Mouse (Mus musculus): ENCODE results near the gene Rps6kb2. TPM values are rescaled to one million over a fixed set of nuclear protein-coding genes. Genes with fewer than 3 reads are reported as not detected.
A peak's percentile ranks its signal among the peaks of the same experiment; 100 is the strongest.

Gene Rps6kb2
- total and polyA plus RNA-seq, 2 experiments from 2014 or later = 24.7 to 56.5 TPM

- no peaks in the 10 kb centered on the region for H3K27me3 ChIP-seq (ENCODE audit: insufficient read depth, low read length)
- WGBS = 96% methylated on average over 2 of the region's 2 CpGs
- H3K36me3 ChIP-seq (ENCODE audit: insufficient read depth, low read length) = peaks cover 6% of the 10 kb centered on the region; the same call in 1 of the 2 replicates
- DNase-seq (ENCODE audit: low spot score) (no peak), ATAC-seq (no peak)
- H3K27ac ChIP-seq = peak overlapping the region; percentile 87; the same call in 1 of the 2 replicates
- H3K4me1 ChIP-seq (ENCODE audit: insufficient read depth, low read length) = peaks cover 8% of the 10 kb centered on the region
- no peak for TF ChIP-seq CTCF (IDR thresholded peaks at IDR 0.05; ENCODE audit: low read depth)
- no peak overlapping the region for H3K9ac ChIP-seq (replicated peaks; ENCODE audit: low read length)
- H3K9me3 ChIP-seq (ENCODE audit: low read length) = no peaks in the 10 kb centered on the region
- peak overlapping the region; percentile 50 for H3K4me2 ChIP-seq (ENCODE audit: low read depth, low read length)
- H3K4me3 ChIP-seq (ENCODE audit: low read length) = peak overlapping the region; percentile 41; the same call in 1 of the 2 replicates
Measured at GRCm38 (mm10) chr19:4120496-4120895, 42.7 kb downstream of the Rps6kb2 start.

GRCm38 (mm10) chr19:4119716-4120487 lies 43.3 kb downstream of the Rps6kb2 start:
- Histone ChIP-seq H3K27me3 (ENCODE audit: insufficient read depth, low read length) (no peaks in the 10 kb centered on the region), H3K4me3 (ENCODE audit: low read length) (no peak overlapping the region), H3K4me2 (ENCODE audit: low read depth, low read length) (peak overlapping the region; percentile 50; the same call in 1 of the 2 replicates), H3K27ac (no peak overlapping the region), H3K9ac (replicated peaks; ENCODE audit: low read length) (no peak overlapping the region), H3K9me3 (ENCODE audit: low read length) (no peaks in the 10 kb centered on the region), H3K36me3 (ENCODE audit: insufficient read depth, low read length) (peaks cover 10% of the 10 kb centered on the region; the same call in 1 of the 2 replicates), H3K4me1 (ENCODE audit: insufficient read depth, low read length) (peaks cover 8% of the 10 kb centered on the region)
- TF ChIP-seq CTCF (IDR thresholded peaks at IDR 0.05; ENCODE audit: low read depth) = no peak
- DNase-seq (ENCODE audit: low spot score) (no peak), ATAC-seq (no peak)
- WGBS = 92% methylated on average over 6 of the region's 6 CpGs

- WGBS = 97% methylated on average over 2 of the region's 2 CpGs
- ATAC-seq (no peak), DNase-seq (ENCODE audit: low spot score) (no peak)
- no peak overlapping the region for H3K4me3 ChIP-seq (ENCODE audit: low read length)
- no peak overlapping the region for H3K27ac ChIP-seq
- peaks cover 14% of the 10 kb centered on the region; the same call in 1 of the 2 replicates for H3K36me3 ChIP-seq (ENCODE audit: insufficient read depth, low read length)
- no peak overlapping the region for H3K4me2 ChIP-seq (ENCODE audit: low read depth, low read length)
- no peaks in the 10 kb centered on the region for H3K27me3 ChIP-seq (ENCODE audit: insufficient read depth, low read length)
- TF ChIP-seq CTCF (IDR thresholded peaks at IDR 0.05; ENCODE audit: low read depth) = no peak
- no peak overlapping the region for H3K9ac ChIP-seq (replicated peaks; ENCODE audit: low read length)
- peaks cover 8% of the 10 kb centered on the region for H3K4me1 ChIP-seq (ENCODE audit: insufficient read depth, low read length)
- H3K9me3 ChIP-seq (ENCODE audit: low read length) = no peaks in the 10 kb centered on the region
Measured at GRCm38 (mm10) chr19:4118350-4118749, 44.8 kb downstream of the Rps6kb2 start.

GRCm38 (mm10) chr19:4117006-4117405 lies 46.1 kb downstream of the Rps6kb2 start:
- WGBS = over 99% methylated on average over 7 of the region's 7 CpGs
- no peaks in the 10 kb centered on the region for H3K9me3 ChIP-seq (ENCODE audit: low read length)
- no peak for TF ChIP-seq CTCF (IDR thresholded peaks at IDR 0.05; ENCODE audit: low read depth)
- H3K9ac ChIP-seq (replicated peaks; ENCODE audit: low read length) = no peak overlapping the region
- DNase-seq (ENCODE audit: low spot score) (no peak), ATAC-seq (no peak)
- H3K4me2 ChIP-seq (ENCODE audit: low read depth, low read length) = no peak overlapping the region
- peaks cover 8% of the 10 kb centered on the region for H3K4me1 ChIP-seq (ENCODE audit: insufficient read depth, low read length)
- no peaks in the 10 kb centered on the region for H3K27me3 ChIP-seq (ENCODE audit: insufficient read depth, low read length)
- H3K27ac ChIP-seq = no peak overlapping the region
- H3K4me3 ChIP-seq (ENCODE audit: low read length) = no peak overlapping the region
- H3K36me3 ChIP-seq (ENCODE audit: insufficient read depth, low read length) = peaks cover 26% of the 10 kb centered on the region; the same call in 1 of the 2 replicates

GRCm38 (mm10) chr19:4115816-4116215 lies 47.3 kb downstream of the Rps6kb2 start:
- Histone ChIP-seq H3K9me3 (ENCODE audit: low read length) (no peaks in the 10 kb centered on the region), H3K36me3 (ENCODE audit: insufficient read depth, low read length) (peaks cover 31% of the 10 kb centered on the region; the same call in 1 of the 2 replicates), H3K4me2 (ENCODE audit: low read depth, low read length) (no peak overlapping the region), H3K4me3 (ENCODE audit: low read length) (no peak overlapping the region), H3K4me1 (ENCODE audit: insufficient read depth, low read length) (peaks cover 7% of the 10 kb centered on the region), H3K27me3 (ENCODE audit: insufficient read depth, low read length) (no peaks in the 10 kb centered on the region), H3K9ac (replicated peaks; ENCODE audit: low read length) (no peak overlapping the region), H3K27ac (no peak overlapping the region)
- no peak for TF ChIP-seq CTCF (IDR thresholded peaks at IDR 0.05; ENCODE audit: low read depth)
- ATAC-seq (no peak), DNase-seq (ENCODE audit: low spot score) (no peak)
- WGBS = 75% methylated on average over 11 of the region's 11 CpGs

- 95% methylated on average over 10 of the region's 10 CpGs for WGBS
- no peak for DNase-seq (ENCODE audit: low spot score)
Measured at GRCm38 (mm10) chr19:4115144-4115543, 48.0 kb downstream of the Rps6kb2 start.

GRCm38 (mm10) chr19:4114551-4114950 lies 48.6 kb downstream of the Rps6kb2 start:
- H3K4me3 ChIP-seq (ENCODE audit: low read length) = no peak overlapping the region
- WGBS = 86% methylated on average over 10 of the region's 10 CpGs
- no peak for TF ChIP-seq CTCF (IDR thresholded peaks at IDR 0.05; ENCODE audit: low read depth)
- no peak for DNase-seq (ENCODE audit: low spot score)
- peaks cover 33% of the 10 kb centered on the region; the same call in 1 of the 2 replicates for H3K36me3 ChIP-seq (ENCODE audit: insufficient read depth, low read length)
- H3K9me3 ChIP-seq (ENCODE audit: low read length) = no peaks in the 10 kb centered on the region
- no peak overlapping the region for H3K27ac ChIP-seq
- no peak overlapping the region for H3K4me2 ChIP-seq (ENCODE audit: low read depth, low read length)
- H3K27me3 ChIP-seq (ENCODE audit: insufficient read depth, low read length) = no peaks in the 10 kb centered on the region
- no peak overlapping the region for H3K9ac ChIP-seq (replicated peaks; ENCODE audit: low read length)
- no peak for ATAC-seq
- no peaks in the 10 kb centered on the region for H3K4me1 ChIP-seq (ENCODE audit: insufficient read depth, low read length)

More at GRCm38 (mm10) chr19:4115144-4115543, 48.0 kb downstream of the Rps6kb2 start:
- no peak for TF ChIP-seq CTCF (IDR thresholded peaks at IDR 0.05; ENCODE audit: low read depth)
- H3K4me2 ChIP-seq (ENCODE audit: low read depth, low read length) = no peak overlapping the region
- peaks cover 31% of the 10 kb centered on the region; the same call in 1 of the 2 replicates for H3K36me3 ChIP-seq (ENCODE audit: insufficient read depth, low read length)
- H3K9ac ChIP-seq (replicated peaks; ENCODE audit: low read length) = no peak overlapping the region
- H3K4me3 ChIP-seq (ENCODE audit: low read length) = no peak overlapping the region
- H3K9me3 ChIP-seq (ENCODE audit: low read length) = no peaks in the 10 kb centered on the region
- H3K27ac ChIP-seq = no peak overlapping the region
- ATAC-seq = no peak
- H3K27me3 ChIP-seq (ENCODE audit: insufficient read depth, low read length) = no peaks in the 10 kb centered on the region
- peaks cover under 1% of the 10 kb centered on the region; the same call in 1 of the 2 replicates for H3K4me1 ChIP-seq (ENCODE audit: insufficient read depth, low read length)
